Mouse (Mus musculus): ENCODE results near the gene Gimd1. TPM values are rescaled to one million over a fixed set of nuclear protein-coding genes. Genes with fewer than 3 reads are reported as not detected.
A peak's percentile ranks its signal among the peaks of the same experiment; 100 is the strongest.

Gimd1 gene
- polyA plus RNA-seq, 1 experiment from 2014 or later: not detected

- Histone ChIP-seq H3K27ac (replicated peaks; ENCODE audit: low read depth, low read length) (no peak overlapping the region), H3K27me3 (ENCODE audit: control insufficient read depth, insufficient read depth, low read length) (no peaks in the 10 kb centered on the region), H3K4me3 (ENCODE audit: low read depth, low read length) (no peak overlapping the region), H3K9me3 (ENCODE audit: control insufficient read depth, low read length) (no peaks in the 10 kb centered on the region), H3K9ac (ENCODE audit: low read length) (no peak overlapping the region), H3K4me2 (ENCODE audit: low read depth, severe bottlenecking) (no peak overlapping the region), H3K36me3 (ENCODE audit: control insufficient read depth, insufficient read depth, low read length) (no peaks in the 10 kb centered on the region), H3K4me1 (ENCODE audit: control insufficient read depth, insufficient read depth, low read length) (no peaks in the 10 kb centered on the region; the same call in 1 of the 2 replicates)
- no peak for DNase-seq (ENCODE audit: low spot score)
- no peak for ATAC-seq (ENCODE audit: insufficient number of reproducible peaks, low FRiP score, low TSS enrichment, low read depth)
- 88% methylated on average over 2 of the region's 2 CpGs for WGBS
Measured at GRCm38 (mm10) chr3:132677494-132677893, 47.9 kb downstream of the Gimd1 start.

DNA sequence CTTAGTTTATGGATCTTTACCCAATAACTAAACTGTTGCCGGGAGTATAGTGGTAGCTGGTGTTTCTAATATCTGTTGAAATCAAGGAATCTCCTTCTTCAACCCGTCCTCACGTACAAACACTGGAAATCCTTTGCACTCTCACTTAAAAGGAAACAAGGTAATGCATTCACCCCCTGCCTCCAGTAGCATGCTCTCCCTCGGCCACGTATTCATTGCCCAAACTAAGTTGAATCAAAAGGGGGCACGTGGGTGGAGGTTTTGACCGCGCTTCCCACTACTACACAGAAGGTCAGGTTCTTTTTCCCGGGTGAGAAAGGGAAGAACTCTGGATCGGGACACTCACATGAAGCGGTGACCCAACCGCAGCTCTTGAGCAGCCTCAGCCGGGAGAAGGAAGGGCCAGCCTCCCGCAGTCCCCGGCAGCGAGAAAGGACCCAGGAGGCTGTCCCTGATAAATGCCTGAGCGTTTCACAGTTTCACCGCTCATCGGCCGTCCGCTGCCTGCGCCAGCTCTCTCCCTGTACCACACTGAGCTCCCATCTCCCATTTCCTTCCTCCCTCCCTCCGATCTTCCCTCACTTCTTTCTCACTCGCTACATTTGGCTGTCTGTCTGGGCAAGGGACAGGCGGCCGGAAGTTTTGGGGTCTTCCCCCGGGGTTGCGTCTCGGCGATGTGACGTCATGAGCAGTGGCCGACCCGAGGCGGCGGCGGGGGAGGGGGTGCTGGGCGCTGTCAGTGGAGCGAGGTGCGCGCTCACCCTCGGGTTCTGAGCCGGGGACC lies 54.0 kb downstream of the Gimd1 start, which contains the start of gene Tbck:
Gene Tbck (plus strand): TSS at position 698 of the 784 bp plus-strand sequence.
- DNase-seq (ENCODE audit: low spot score) (peak; percentile 95), ATAC-seq (ENCODE audit: insufficient number of reproducible peaks, low FRiP score, low TSS enrichment, low read depth) (peak; percentile 97)
- no peaks in the 10 kb centered on the region for H3K9me3 ChIP-seq (ENCODE audit: control insufficient read depth, low read length)
- under 1% methylated on average over 42 of the region's 42 CpGs for WGBS
- peak within 1 kb of the TSS; percentile 70 for H3K27ac ChIP-seq (replicated peaks; ENCODE audit: low read depth, low read length)
- H3K9ac ChIP-seq (ENCODE audit: low read length): peak within 1 kb of the TSS; percentile 92
- H3K4me1 ChIP-seq (ENCODE audit: control insufficient read depth, insufficient read depth, low read length): peaks cover 3% of the 10 kb centered on the region; the same call in 1 of the 2 replicates
- no peaks in the 10 kb centered on the region for H3K27me3 ChIP-seq (ENCODE audit: control insufficient read depth, insufficient read depth, low read length)
- H3K4me2 ChIP-seq (ENCODE audit: low read depth, severe bottlenecking): peak within 1 kb of the TSS; percentile 75
- peaks cover 2% of the 10 kb centered on the region; the same call in 1 of the 2 replicates for H3K36me3 ChIP-seq (ENCODE audit: control insufficient read depth, insufficient read depth, low read length)
- H3K4me3 ChIP-seq (ENCODE audit: low read depth, low read length): peak within 1 kb of the TSS; percentile 75

DNA sequence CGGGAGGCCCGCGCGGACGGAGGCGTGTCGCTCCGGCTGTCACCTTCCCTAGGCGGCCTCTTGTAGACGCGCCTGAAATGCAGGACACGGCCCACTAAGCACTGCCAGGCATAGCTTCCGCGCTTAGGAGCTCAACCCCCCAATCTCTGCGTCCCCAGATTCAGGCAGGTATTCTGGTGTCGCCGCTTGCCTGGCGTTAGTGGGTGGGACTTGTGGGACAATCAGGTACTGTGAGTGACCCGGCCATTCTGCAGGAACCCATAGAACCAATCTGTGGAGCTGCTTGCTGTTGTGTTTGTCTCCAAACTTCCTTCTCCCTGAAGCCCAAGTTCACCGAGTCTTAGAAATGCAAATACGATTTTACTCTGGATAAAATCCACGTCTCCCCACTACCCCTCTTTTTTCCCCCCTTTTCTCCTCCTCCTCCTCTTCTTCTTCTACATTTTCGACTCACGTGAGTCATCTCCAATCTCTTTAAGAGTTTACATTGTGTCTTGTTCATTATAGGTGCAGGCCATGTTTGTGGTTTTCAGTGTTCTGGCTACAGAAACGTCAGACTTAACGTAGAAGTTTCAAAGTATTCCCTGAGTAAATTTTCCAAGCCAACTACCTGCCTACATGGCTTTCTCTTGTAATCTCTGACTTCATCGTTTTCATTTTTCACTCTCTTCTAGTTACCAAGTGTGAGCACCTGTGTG lies 54.8 kb downstream of the Gimd1 start, which contains the start of gene Aimp1:
Gene Aimp1 (minus strand): TSS at position 140 of the 698 bp plus-strand sequence.
- H3K4me3 ChIP-seq (ENCODE audit: low read depth, low read length): peak within 1 kb of the TSS; percentile 75
- H3K4me2 ChIP-seq (ENCODE audit: low read depth, severe bottlenecking): peak within 1 kb of the TSS; percentile 75
- no peak for ATAC-seq (ENCODE audit: insufficient number of reproducible peaks, low FRiP score, low TSS enrichment, low read depth)
- no peaks in the 10 kb centered on the region for H3K9me3 ChIP-seq (ENCODE audit: control insufficient read depth, low read length)
- peak within 1 kb of the TSS; percentile 70 for H3K27ac ChIP-seq (replicated peaks; ENCODE audit: low read depth, low read length)
- peaks cover 3% of the 10 kb centered on the region; the same call in 1 of the 2 replicates for H3K4me1 ChIP-seq (ENCODE audit: control insufficient read depth, insufficient read depth, low read length)
- DNase-seq (ENCODE audit: low spot score): no peak
- peak within 1 kb of the TSS; percentile 92 for H3K9ac ChIP-seq (ENCODE audit: low read length)
- 1% methylated on average over 27 of the region's 27 CpGs for WGBS
- H3K36me3 ChIP-seq (ENCODE audit: control insufficient read depth, insufficient read depth, low read length): peaks cover 2% of the 10 kb centered on the region; the same call in 1 of the 2 replicates
- H3K27me3 ChIP-seq (ENCODE audit: control insufficient read depth, insufficient read depth, low read length): no peaks in the 10 kb centered on the region

Other genes with a start within 250 kb of the Gimd1 start
- gene Tbck, start 54.3 kb downstream of the Gimd1 start, polyA plus RNA-seq (2014; fragmentation: Nextera tagmentation; extraction: Ambion mirVana): 22.4 and 23.5 TPM in 2 replicates
- 87.4 and 96.6 TPM in 2 replicates for gene Aimp1, start 54.5 kb downstream of the Gimd1 start, polyA plus RNA-seq (2014; fragmentation: Nextera tagmentation; extraction: Ambion mirVana)